Mouse (Mus musculus) heart, embryonic 13.5 days (tissue): ENCODE data around the gene Gm38431. TPM values are rescaled to one million over a fixed set of nuclear protein-coding genes. Genes with fewer than 3 reads are reported as not detected.

ENCODE experiments used
- ATAC-seq: fragments of 200-750 bp; cut with Nextera tagmentation; 2 replicates; pipeline ENCODE4 v1.8.0; 2017; ENCODE audit warnings: moderate TSS enrichment; ENCODE audit not compliant: insufficient number of reproducible peaks, low FRiP score, low TSS enrichment; ENCODE audit errors: extremely low read depth
- H3K27ac ChIP-seq: fragments of 300-500 bp; sonication (generic); replicated peaks from 2 replicates; pipeline ENCODE4 v1.5.1; 2015; ENCODE audit warnings: moderate library complexity, mild to moderate bottlenecking, inconsistent platforms
- H3K27me3 ChIP-seq: fragments of 300-500 bp; sonication (generic); replicated peaks from 2 replicates; pipeline ENCODE4 v1.6.1; 2015; ENCODE audit warnings: mild to moderate bottlenecking, inconsistent platforms
- H3K36me3 ChIP-seq: fragments of 300-500 bp; sonication (generic); 2 replicates; pipeline ENCODE4 v1.6.1; 2015; ENCODE audit warnings: mild to moderate bottlenecking, inconsistent platforms
- H3K4me1 ChIP-seq: fragments of 300-500 bp; sonication (generic); 2 replicates; pipeline ENCODE4 v1.6.1; 2015; ENCODE audit warnings: inconsistent platforms
- H3K4me2 ChIP-seq: fragments of 300-500 bp; sonication (generic); 2 replicates; pipeline ENCODE4 v1.6.1; 2015; ENCODE audit warnings: inconsistent platforms, mild to moderate bottlenecking, moderate library complexity
- H3K4me3 ChIP-seq: fragments of 300-500 bp; sonication (generic); 2 replicates; pipeline ENCODE4 v1.5.1; 2015; ENCODE audit warnings: moderate library complexity, mild to moderate bottlenecking, inconsistent platforms
- H3K9ac ChIP-seq: fragments of 300-500 bp; sonication (generic); 2 replicates; pipeline ENCODE4 v1.6.1; 2015; ENCODE audit warnings: inconsistent platforms, mild to moderate bottlenecking, moderate library complexity
- H3K9me3 ChIP-seq: fragments of 300-500 bp; sonication (generic); 2 replicates; pipeline ENCODE4 v1.6.1; 2016; ENCODE audit warnings: inconsistent platforms
- WGBS: fragments of 180-500 bp; shearing (Covaris S2); methylation state at CpG from one replicate; pipeline ENCODE4 v1.1.7; 2015; ENCODE audit warnings: mixed read lengths; 5-methylcytosine and 5-hydroxymethylcytosine counted together
- polyA plus RNA-seq: library from polyadenylated mRNA; unstranded; fragments of >200 nt; fragmentation: Nextera tagmentation; extraction: Ambion mirVana; gene quantifications from 2 replicates; pipeline ENCODE4 v1.2.1, GENCODE M21; 2015

The Gm38431 gene
- polyA plus RNA-seq, 1 experiment from 2014 or later: 1.7 TPM

DNA sequence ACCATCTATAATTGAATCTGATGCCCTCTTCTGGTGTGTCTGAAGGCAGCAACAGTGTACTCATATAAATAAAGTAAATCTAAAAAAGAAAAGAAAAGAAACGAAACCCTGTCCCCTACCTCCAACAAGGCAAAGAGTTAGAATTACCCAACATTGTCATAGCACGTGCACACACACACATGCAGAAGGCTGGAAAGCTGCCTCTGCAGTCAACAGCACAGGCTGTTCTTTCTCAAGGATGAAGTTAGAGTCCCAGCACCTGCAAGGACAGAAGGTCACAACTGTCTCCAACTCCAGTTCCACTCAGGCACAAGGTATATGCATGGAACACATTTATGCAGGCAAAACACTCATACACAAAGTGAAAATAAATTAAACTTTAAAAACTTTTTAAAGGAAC, 10.3 kb upstream of the Gm38431 start:
- H3K4me3 ChIP-seq: no peak overlapping the region
- peaks cover 16% of the 10 kb centered on the region for H3K4me1 ChIP-seq
- H3K9me3 ChIP-seq: no peaks in the 10 kb centered on the region
- no peak overlapping the region for H3K4me2 ChIP-seq
- no peak overlapping the region for H3K27ac ChIP-seq
- no peak for ATAC-seq
- H3K36me3 ChIP-seq: peaks cover 21% of the 10 kb centered on the region
- 94% methylated on average over 2 of the region's 2 CpGs for WGBS
- no peaks in the 10 kb centered on the region for H3K27me3 ChIP-seq
- no peak overlapping the region for H3K9ac ChIP-seq

DNA sequence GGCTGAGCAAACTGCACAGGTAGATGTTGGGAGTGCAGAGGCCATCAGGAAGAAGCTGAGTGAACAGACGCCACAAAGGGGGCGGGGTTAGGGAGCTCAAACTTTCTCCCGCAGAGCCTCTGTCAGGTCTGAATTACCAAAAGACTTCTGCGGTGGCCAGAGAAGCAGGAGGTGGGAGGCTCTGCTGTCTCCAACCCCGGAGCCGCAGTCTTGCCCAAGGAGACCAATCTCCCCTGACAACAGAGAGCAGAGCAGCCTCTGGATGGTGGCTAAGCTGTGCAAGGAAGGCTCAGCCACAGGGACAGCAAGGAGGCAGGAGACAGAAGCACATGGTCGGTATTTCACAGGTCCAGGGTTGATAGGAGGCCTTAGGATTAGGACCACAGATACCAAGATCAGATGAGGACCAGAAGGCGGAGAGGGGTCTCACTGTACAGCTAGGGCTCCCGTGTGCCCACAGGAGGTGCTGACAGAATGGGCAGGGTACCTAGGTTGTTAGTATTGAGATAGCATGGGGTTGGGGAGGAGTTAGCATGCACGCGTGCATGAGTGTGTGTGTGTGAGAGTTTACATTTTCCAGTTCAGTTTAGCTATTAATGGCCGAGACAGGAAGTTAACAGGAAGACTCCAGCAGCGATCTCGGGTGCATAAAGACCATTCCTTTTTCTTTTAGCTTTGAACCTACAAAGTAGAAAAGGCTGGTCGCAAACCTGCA, 8.8 kb upstream of the Gm38431 start:
- no peak overlapping the region for H3K4me3 ChIP-seq
- H3K9me3 ChIP-seq: no peaks in the 10 kb centered on the region
- H3K4me1 ChIP-seq: peaks cover 16% of the 10 kb centered on the region
- H3K27me3 ChIP-seq: no peaks in the 10 kb centered on the region
- peaks cover 11% of the 10 kb centered on the region; the same call in 1 of the 2 replicates for H3K36me3 ChIP-seq
- no peak for ATAC-seq
- no peak overlapping the region for H3K27ac ChIP-seq
- peak overlapping the region; percentile 37; the same call in 1 of the 2 replicates for H3K9ac ChIP-seq
- WGBS: 37% methylated on average over 15 of the region's 15 CpGs
- H3K4me2 ChIP-seq: peak overlapping the region; percentile 18; the same call in 1 of the 2 replicates

DNA sequence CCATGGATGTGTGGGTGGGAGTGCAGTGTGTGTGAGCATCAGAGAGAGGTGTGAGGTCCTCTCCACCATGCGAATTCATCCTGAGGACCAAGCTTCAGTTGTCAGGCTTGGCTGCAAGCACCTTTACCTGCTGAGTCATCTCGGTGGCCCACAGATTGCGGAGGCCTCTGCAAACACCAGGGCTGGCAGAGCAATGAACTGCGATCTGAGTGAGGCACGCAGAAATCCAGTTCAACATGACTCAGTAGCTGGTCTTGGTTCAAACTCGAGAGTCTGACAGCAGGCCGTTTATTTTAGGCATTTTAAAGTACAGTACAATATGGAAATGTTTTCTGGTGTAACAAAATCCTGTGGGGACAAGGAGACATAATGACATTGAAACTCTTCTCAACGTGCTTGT, 6.0 kb upstream of the Gm38431 start:
- H3K27ac ChIP-seq: 0 out of 2 replicates have a peak overlapping the region, but pooled peaks have one; percentile 20
- 56% methylated on average over 8 of the region's 8 CpGs for WGBS
- H3K27me3 ChIP-seq: no peaks in the 10 kb centered on the region
- ATAC-seq: no peak
- peaks cover 16% of the 10 kb centered on the region for H3K4me1 ChIP-seq
- no peak overlapping the region for H3K4me2 ChIP-seq
- no peaks in the 10 kb centered on the region for H3K36me3 ChIP-seq
- H3K9me3 ChIP-seq: no peaks in the 10 kb centered on the region
- H3K9ac ChIP-seq: no peak overlapping the region
- no peak overlapping the region for H3K4me3 ChIP-seq

DNA sequence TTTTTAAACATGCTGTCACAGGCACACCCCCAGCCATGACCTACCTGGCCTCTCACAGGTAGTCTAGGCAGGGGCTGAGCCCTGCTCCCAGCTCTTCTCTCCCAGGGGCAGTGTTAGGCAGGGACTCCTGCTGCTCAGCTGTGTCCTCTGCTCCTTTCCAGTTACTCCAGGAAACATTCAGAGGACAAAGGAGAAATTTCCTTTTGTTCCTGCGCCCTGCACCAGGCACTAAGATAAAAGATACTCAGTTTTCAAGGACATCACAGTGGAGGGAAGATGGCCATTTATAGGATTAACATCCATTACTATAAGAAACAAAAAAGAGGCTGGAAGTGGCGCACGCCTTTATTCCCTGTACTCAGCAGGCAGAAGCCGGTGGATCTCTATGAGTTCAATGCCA, 4.2 kb upstream of the Gm38431 start:
- H3K36me3 ChIP-seq: no peaks in the 10 kb centered on the region
- H3K4me1 ChIP-seq: peaks cover 21% of the 10 kb centered on the region
- no peak overlapping the region for H3K27ac ChIP-seq
- H3K4me2 ChIP-seq: no peak overlapping the region
- H3K27me3 ChIP-seq: no peaks in the 10 kb centered on the region
- no peaks in the 10 kb centered on the region for H3K9me3 ChIP-seq
- no peak overlapping the region for H3K9ac ChIP-seq
- no peak for ATAC-seq
- WGBS: 90% methylated on average over 4 of the region's 4 CpGs
- H3K4me3 ChIP-seq: no peak overlapping the region

DNA sequence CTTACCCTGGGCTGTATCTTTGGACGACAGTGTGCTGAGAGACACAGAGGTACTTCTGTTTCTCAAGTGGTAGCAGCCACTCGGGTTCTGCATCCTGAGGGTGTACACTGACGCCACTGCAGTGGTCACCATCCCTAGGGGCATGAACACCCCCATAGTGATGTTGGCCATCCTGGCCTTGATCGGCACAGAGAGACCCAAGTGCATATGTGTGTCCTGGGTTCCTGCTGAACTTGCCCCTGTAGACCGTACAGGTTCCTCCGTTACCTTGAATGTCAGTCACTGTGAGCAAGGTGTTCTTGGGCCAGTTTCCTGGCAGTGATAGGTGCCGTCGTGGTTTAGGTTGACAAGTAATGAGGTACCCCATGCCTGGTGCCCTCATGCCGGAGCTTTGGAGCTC, 1.6 kb upstream of the Gm38431 start:
- Histone ChIP-seq H3K4me3 (no peak overlapping the region), H3K9ac (no peak overlapping the region), H3K27me3 (no peaks in the 10 kb centered on the region), H3K27ac (no peak overlapping the region), H3K4me2 (no peak overlapping the region), H3K36me3 (peaks cover 22% of the 10 kb centered on the region), H3K4me1 (peaks cover 39% of the 10 kb centered on the region), H3K9me3 (no peaks in the 10 kb centered on the region)
- 89% methylated on average over 9 of the region's 9 CpGs for WGBS
- no peak for ATAC-seq

DNA sequence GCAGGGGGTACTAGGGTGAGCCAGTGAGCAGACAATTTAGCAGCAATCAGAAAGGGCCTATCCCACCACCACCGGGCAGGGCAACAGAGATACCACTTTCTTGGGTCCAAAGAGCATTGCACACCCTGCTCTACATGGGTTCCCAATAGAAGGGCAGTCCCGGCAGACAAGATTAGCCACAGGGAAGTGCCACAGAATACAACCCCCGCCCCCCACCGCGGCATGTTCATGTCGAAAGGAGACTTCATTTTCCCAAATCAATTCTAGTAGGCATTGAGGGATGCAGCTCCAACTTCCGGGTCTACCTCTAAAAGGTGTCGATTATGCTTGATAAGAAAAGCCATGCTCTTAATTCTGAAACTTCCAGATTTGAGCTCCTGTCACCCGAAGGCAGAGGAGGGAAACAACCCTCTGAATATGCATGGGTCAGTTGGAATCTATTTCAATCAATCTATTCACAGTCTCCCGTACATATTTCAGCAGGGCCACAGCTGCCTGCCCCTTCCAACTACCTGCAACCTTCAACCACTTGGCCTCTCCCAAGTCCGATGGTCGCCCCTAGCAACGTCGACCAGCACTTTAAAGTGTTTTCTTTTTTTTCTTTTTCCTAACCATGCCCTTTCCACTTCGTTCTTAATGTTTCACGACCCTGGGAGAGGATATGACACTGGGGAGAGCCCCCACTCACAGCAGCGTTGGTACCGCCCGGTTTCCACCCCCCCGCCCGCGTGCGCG, 658 bp downstream of the Gm38431 start:
- peaks cover 44% of the 10 kb centered on the region for H3K36me3 ChIP-seq
- H3K4me3 ChIP-seq: peak overlapping the region; percentile 80
- no peaks in the 10 kb centered on the region for H3K27me3 ChIP-seq
- no peaks in the 10 kb centered on the region for H3K9me3 ChIP-seq
- peak overlapping the region; percentile 77 for H3K4me2 ChIP-seq
- WGBS: 3% methylated on average over 24 of the region's 24 CpGs
- no peak for ATAC-seq
- H3K9ac ChIP-seq: peak overlapping the region; percentile 93
- H3K4me1 ChIP-seq: peaks cover 30% of the 10 kb centered on the region
- peak overlapping the region; percentile 94 for H3K27ac ChIP-seq

DNA sequence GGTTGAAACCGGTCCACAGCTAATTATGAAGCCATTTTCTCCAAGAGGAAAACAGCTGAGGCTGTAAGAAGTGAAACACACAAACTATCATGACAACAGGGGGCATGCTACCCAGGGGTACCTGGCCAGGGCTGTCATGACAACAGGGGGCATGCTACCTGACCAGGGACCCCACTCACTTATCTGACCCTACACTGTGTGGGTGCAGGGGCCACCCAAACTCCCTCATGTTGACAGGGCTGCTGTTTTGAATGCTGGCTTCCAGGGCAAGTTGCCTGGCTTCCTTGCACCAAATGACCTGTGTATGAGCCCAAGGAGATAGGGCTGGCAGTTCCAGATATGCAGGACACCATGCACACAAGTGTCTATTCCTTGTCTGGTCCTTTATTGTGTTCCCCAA, 1.3 kb downstream of the Gm38431 start:
- no peak overlapping the region for H3K27ac ChIP-seq

DNA sequence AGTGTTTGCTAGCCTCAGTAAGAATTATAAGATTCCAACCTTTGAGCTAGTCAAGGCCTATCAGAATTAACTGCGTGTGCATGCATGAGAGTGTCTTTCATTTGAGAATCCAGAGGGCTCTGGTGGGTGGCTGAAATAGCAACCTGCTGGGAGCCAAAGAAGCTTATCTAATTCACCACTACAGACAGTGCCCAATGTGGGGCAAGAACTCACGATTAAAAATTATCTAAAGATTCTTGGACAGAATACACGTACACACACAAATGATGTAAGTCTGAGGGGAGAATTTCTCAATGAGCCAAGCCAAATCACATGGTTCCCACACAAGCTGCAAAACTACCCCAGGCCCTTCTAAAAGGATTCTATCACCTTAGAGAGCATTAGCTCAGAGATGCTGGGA, 8.5 kb downstream of the Gm38431 start:
- Histone ChIP-seq H3K9me3 (no peaks in the 10 kb centered on the region), H3K9ac (no peak overlapping the region), H3K27ac (no peak overlapping the region), H3K4me1 (no peaks in the 10 kb centered on the region), H3K4me2 (no peak overlapping the region), H3K4me3 (no peak overlapping the region), H3K27me3 (no peaks in the 10 kb centered on the region), H3K36me3 (peaks cover 96% of the 10 kb centered on the region)
- WGBS: 59% methylated on average over 3 of the region's 3 CpGs
- no peak for ATAC-seq

More for the DNA sequence above, 1.3 kb downstream of the Gm38431 start:
- Histone ChIP-seq H3K4me2 (peak overlapping the region; percentile 77), H3K9ac (peak overlapping the region; percentile 93), H3K9me3 (no peaks in the 10 kb centered on the region), H3K4me1 (peaks cover 30% of the 10 kb centered on the region), H3K36me3 (peaks cover 50% of the 10 kb centered on the region), H3K4me3 (peak overlapping the region; percentile 80), H3K27me3 (no peaks in the 10 kb centered on the region)
- 89% methylated on average over 1 of the region's 1 CpGs for WGBS
- ATAC-seq: no peak

DNA sequence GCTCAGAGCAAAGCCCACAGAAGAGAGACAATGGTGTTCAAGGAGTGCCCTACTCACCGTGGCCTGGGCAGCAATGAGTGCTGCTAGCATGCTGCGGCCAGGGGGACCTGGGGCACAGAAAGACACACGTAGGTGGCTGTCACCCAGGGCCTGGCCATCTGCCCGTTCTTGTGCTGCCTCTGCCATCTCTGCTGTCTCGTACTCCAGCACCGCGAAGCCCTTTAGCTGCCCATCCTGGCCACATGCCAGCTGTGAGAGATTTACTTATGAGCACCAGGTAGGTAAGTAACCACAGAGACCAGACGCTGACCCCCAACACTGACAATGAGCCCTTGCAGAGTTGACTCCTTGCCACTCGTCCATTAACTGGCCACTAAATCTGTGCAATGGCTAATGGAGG, 10.7 kb downstream of the Gm38431 start:
- Histone ChIP-seq H3K4me1 (no peaks in the 10 kb centered on the region), H3K36me3 (peaks cover 96% of the 10 kb centered on the region), H3K27me3 (no peaks in the 10 kb centered on the region), H3K9ac (no peak overlapping the region), H3K27ac (no peak overlapping the region), H3K4me2 (no peak overlapping the region), H3K4me3 (no peak overlapping the region), H3K9me3 (no peaks in the 10 kb centered on the region)
- no peak for ATAC-seq
- 79% methylated on average over 9 of the region's 9 CpGs for WGBS

DNA sequence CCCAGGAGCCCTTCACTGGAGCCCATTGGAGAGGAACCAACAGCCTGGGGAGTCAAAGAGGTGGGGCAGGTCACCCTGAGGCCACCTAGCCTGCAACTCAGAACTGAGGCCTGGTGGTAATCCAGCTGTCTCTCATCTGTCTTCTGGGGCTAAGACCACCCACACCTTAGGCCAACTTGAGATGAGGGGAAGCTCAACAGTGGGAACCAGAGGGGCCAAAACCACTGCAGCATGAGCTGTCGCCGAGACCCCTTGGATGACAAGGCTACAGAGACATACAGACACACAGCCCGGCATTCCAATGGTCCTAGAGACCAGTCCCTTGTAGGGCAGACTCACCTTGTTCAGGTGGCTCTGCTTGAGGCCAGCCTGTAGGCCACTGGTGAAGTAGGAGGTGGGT, 16.2 kb downstream of the Gm38431 start:
- H3K27me3 ChIP-seq: no peaks in the 10 kb centered on the region
- H3K4me1 ChIP-seq: peaks cover 19% of the 10 kb centered on the region
- ATAC-seq: no peak
- peaks cover 79% of the 10 kb centered on the region for H3K36me3 ChIP-seq
- WGBS: 88% methylated on average over 3 of the region's 3 CpGs
- H3K4me2 ChIP-seq: no peak overlapping the region
- H3K9ac ChIP-seq: no peak overlapping the region
- no peak overlapping the region for H3K4me3 ChIP-seq
- no peaks in the 10 kb centered on the region for H3K9me3 ChIP-seq
- no peak overlapping the region for H3K27ac ChIP-seq

DNA sequence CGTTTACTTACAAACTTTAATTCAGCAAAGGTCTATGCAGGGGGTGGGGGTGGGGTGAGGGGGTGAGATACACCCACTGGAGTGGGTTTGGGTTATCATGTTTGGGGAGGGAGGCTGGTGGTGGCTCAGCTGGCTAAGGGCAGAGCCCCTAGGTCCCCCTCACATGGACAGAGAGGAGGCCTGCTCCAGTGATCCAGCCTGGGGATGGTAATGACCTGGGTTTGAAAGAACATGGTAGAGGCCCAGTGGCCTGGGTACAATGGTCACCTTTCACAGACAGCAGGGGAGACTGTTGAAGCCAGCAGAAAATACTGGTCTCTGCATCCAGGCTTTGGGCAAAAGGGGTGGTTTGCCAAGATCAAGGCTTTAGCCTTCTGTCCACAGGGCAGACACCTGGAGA, 17.6 kb downstream of the Gm38431 start:
- WGBS: 74% methylated on average over 1 of the region's 1 CpGs
- no peaks in the 10 kb centered on the region for H3K27me3 ChIP-seq
- H3K4me1 ChIP-seq: peaks cover 19% of the 10 kb centered on the region
- no peak overlapping the region for H3K4me3 ChIP-seq
- H3K4me2 ChIP-seq: no peak overlapping the region
- peaks cover 79% of the 10 kb centered on the region for H3K36me3 ChIP-seq
- H3K9ac ChIP-seq: no peak overlapping the region
- ATAC-seq: no peak
- H3K27ac ChIP-seq: peak overlapping the region; percentile 71; the same call in 1 of the 2 replicates
- no peaks in the 10 kb centered on the region for H3K9me3 ChIP-seq
